Mouse (Mus musculus) adrenal gland, adult 8-10 months (tissue): ENCODE results near the gene Mab21l3. TPM values are rescaled to one million over a fixed set of nuclear protein-coding genes. Genes with fewer than 3 reads are reported as not detected.
A peak's percentile ranks its signal among the peaks of the same experiment; 100 is the strongest.

Source experiments
- DNase-seq: peaks from one replicate; pipeline ENCODE4 v3.0.0; 2022
- total RNA-seq, 4 experiments: library from RNA; stranded (reverse); gene quantifications; 2 replicates each; pipeline ENCODE4 v1.2.4; 2022

Mab21l3 gene
- total RNA-seq: 1 to 10 TPM in 2 of 4 experiments, under 1 TPM in 1, not detected in 1; 0.35 to 2.2 (median 1.5) TPM

- no peak for DNase-seq
Measured at GRCm38 (mm10) chr3:101848816-101849215, at the start of gene Mab21l3. Gene Mab21l3 (minus strand): TSS chr3:101848959.

- no peak for DNase-seq
Measured at GRCm38 (mm10) chr3:101897377-101897974, 48.7 kb upstream of the Mab21l3 start.

- peak; percentile 58 for DNase-seq
Measured at GRCm38 (mm10) chr3:101896893-101897292, 48.1 kb upstream of the Mab21l3 start.

GRCm38 (mm10) chr3:101895376-101895910, 46.7 kb upstream of the Mab21l3 start:
- no peak for DNase-seq

- DNase-seq: no peak
Measured at GRCm38 (mm10) chr3:101885591-101885990, 36.8 kb upstream of the Mab21l3 start.

- DNase-seq: no peak
Measured at GRCm38 (mm10) chr3:101885041-101885440, 36.3 kb upstream of the Mab21l3 start.

GRCm38 (mm10) chr3:101883902-101884301, 35.1 kb upstream of the Mab21l3 start:
- no peak for DNase-seq

GRCm38 (mm10) chr3:101881721-101882120, 33.0 kb upstream of the Mab21l3 start:
- DNase-seq: no peak

- DNase-seq: no peak
Measured at GRCm38 (mm10) chr3:101880818-101881217, 32.1 kb upstream of the Mab21l3 start.

GRCm38 (mm10) chr3:101878136-101878535, 29.4 kb upstream of the Mab21l3 start:
- no peak for DNase-seq

GRCm38 (mm10) chr3:101876459-101877285, 27.9 kb upstream of the Mab21l3 start:
- DNase-seq: no peak

GRCm38 (mm10) chr3:101875258-101875920, 26.6 kb upstream of the Mab21l3 start:
- no peak for DNase-seq

- no peak for DNase-seq
Measured at GRCm38 (mm10) chr3:101873061-101873675, 24.4 kb upstream of the Mab21l3 start.

- no peak for DNase-seq
Measured at GRCm38 (mm10) chr3:101871951-101872350, 23.2 kb upstream of the Mab21l3 start.

GRCm38 (mm10) chr3:101867001-101867421, 18.3 kb upstream of the Mab21l3 start:
- no peak for DNase-seq

GRCm38 (mm10) chr3:101861856-101862255, 13.1 kb upstream of the Mab21l3 start:
- DNase-seq: peak; percentile 21

- DNase-seq: no peak
Measured at GRCm38 (mm10) chr3:101860151-101860550, 11.4 kb upstream of the Mab21l3 start.

- DNase-seq: no peak
Measured at GRCm38 (mm10) chr3:101859740-101860139, 11.0 kb upstream of the Mab21l3 start.

GRCm38 (mm10) chr3:101854075-101854474, 5.3 kb upstream of the Mab21l3 start:
- no peak for DNase-seq

- no peak for DNase-seq
Measured at GRCm38 (mm10) chr3:101851363-101851762, 2.6 kb upstream of the Mab21l3 start.

GRCm38 (mm10) chr3:101846096-101846495, 2.7 kb downstream of the Mab21l3 start:
- DNase-seq: no peak

- no peak for DNase-seq
Measured at GRCm38 (mm10) chr3:101842372-101843094, 6.2 kb downstream of the Mab21l3 start.
